Mouse (Mus musculus): ENCODE data around the gene Ripk3. TPM values are rescaled to one million over a fixed set of nuclear protein-coding genes. Genes with fewer than 3 reads are reported as not detected.

The Ripk3 gene
- total and polyA plus RNA-seq, 3 experiments: 0.15 to 2.0 TPM; not detected in 1

- Histone ChIP-seq H3K27me3 (replicated peaks) (peaks cover 26% of the 10 kb centered on the region), H3K9ac (ENCODE audit: insufficient read depth, low read depth) (no peak overlapping the region), H3K79me2 (replicated peaks; ENCODE audit: control insufficient read depth, extremely low read depth, insufficient read depth, poor library complexity, severe bottlenecking) (no peaks in the 10 kb centered on the region), H3K9me3 (replicated peaks; ENCODE audit: low read length) (no peaks in the 10 kb centered on the region), H3K4me1 (ENCODE audit: control insufficient read depth in 1 of 2, insufficient read depth in 2 of 2) (peaks cover 0 to 7% of the 10 kb centered on the region in 2 experiments; a peak in 2 of 4 replicates), H3K27ac (ENCODE audit: insufficient read depth, low read depth) (no peak overlapping the region), H3K4me2 (ENCODE audit: insufficient read depth, low read depth, poor library complexity, severe bottlenecking) (no peak overlapping the region), H3K4me3 (replicated peaks in 1 of 3; ENCODE audit: low read depth in 2 of 3, low read length in 2 of 3, poor library complexity in 1 of 3) (no peak overlapping the region), H3K36me3 (replicated peaks in 1 of 2; ENCODE audit: control insufficient read depth in 1 of 2, insufficient read depth in 1 of 2, low read length in 1 of 2) (no peaks in the 10 kb centered on the region)
- no peak for DNase-seq (ENCODE audit: extremely low read depth)
- dilution Hi-C loops (cut with MboI; ENCODE audit: extremely low pct_ligation_motif_present, extremely low pct_unique_long_range_greater_than_20kb, low sequenced_read_pairs) (no loop called here), in situ Hi-C loops (cut with MboI; ENCODE audit: low pct_ligation_motif_present, low pct_unique_long_range_greater_than_20kb, low sequenced_read_pairs) (no loop called here)
- no peak for TF ChIP-seq NRF1 (IDR thresholded peaks at IDR 0.05; ENCODE audit: low read depth, low read length)
- TF ChIP-seq EP300 (IDR thresholded peaks at IDR 0.05; ENCODE audit: low read length): no peak
- TF ChIP-seq UBTF (IDR thresholded peaks at IDR 0.05; ENCODE audit: low read depth, low read length): no peak
- TF ChIP-seq CHD1 (IDR thresholded peaks at IDR 0.05; ENCODE audit: low read depth, low read length): no peak
- TF ChIP-seq MAZ (IDR thresholded peaks at IDR 0.05; ENCODE audit: low read depth, low read length): no peak
- no peak for TF ChIP-seq ZC3H11A (IDR thresholded peaks at IDR 0.05; ENCODE audit: low read depth, low read length)
- TF ChIP-seq IRF4 (IDR thresholded peaks at IDR 0.05; ENCODE audit: low read depth, low read length): no peak
- TF ChIP-seq E2F4 (IDR thresholded peaks at IDR 0.05; ENCODE audit: insufficient replicate concordance, low read depth, low read length): no peak
- no peak for TF ChIP-seq GABPA (IDR thresholded peaks at IDR 0.05; ENCODE audit: insufficient replicate concordance, low read depth, low read length)
- no peak for TF ChIP-seq KAT2A (IDR thresholded peaks at IDR 0.05; ENCODE audit: insufficient replicate concordance, low read length)
- TF ChIP-seq ZNF384 (IDR thresholded peaks at IDR 0.05; ENCODE audit: low read depth, low read length): no peak
- TF ChIP-seq PAX5 (IDR thresholded peaks at IDR 0.05; ENCODE audit: low read length): no peak
Measured at GRCm38 (mm10) chr14:55826551-55827340, 38.1 kb upstream of the Ripk3 start.

- Histone ChIP-seq H3K27me3 (replicated peaks) (peaks cover 22% of the 10 kb centered on the region), H3K4me3 (replicated peaks in 1 of 3; ENCODE audit: low read depth in 2 of 3, low read length in 2 of 3, poor library complexity in 1 of 3) (no peak overlapping the region), H3K79me2 (replicated peaks; ENCODE audit: control insufficient read depth, extremely low read depth, insufficient read depth, poor library complexity, severe bottlenecking) (no peaks in the 10 kb centered on the region), H3K4me2 (ENCODE audit: insufficient read depth, low read depth, poor library complexity, severe bottlenecking) (no peak overlapping the region), H3K36me3 (replicated peaks in 1 of 2; ENCODE audit: control insufficient read depth in 1 of 2, insufficient read depth in 1 of 2, low read length in 1 of 2) (no peaks in the 10 kb centered on the region), H3K9ac (ENCODE audit: insufficient read depth, low read depth) (no peak overlapping the region), H3K9me3 (replicated peaks; ENCODE audit: low read length) (no peaks in the 10 kb centered on the region), H3K27ac (ENCODE audit: insufficient read depth, low read depth) (no peak overlapping the region), H3K4me1 (ENCODE audit: control insufficient read depth in 1 of 2, insufficient read depth in 2 of 2) (peaks cover 0 to 7% of the 10 kb centered on the region in 2 experiments; a peak in 2 of 4 replicates)
- dilution Hi-C loops (cut with MboI; ENCODE audit: extremely low pct_ligation_motif_present, extremely low pct_unique_long_range_greater_than_20kb, low sequenced_read_pairs) (no loop called here), in situ Hi-C loops (cut with MboI; ENCODE audit: low pct_ligation_motif_present, low pct_unique_long_range_greater_than_20kb, low sequenced_read_pairs) (no loop called here)
- no peak for TF ChIP-seq EP300 (IDR thresholded peaks at IDR 0.05; ENCODE audit: low read length)
- TF ChIP-seq MYC (IDR thresholded peaks at IDR 0.05; ENCODE audit: low read depth, low read length): no peak
- DNase-seq (ENCODE audit: extremely low read depth): no peak
Measured at GRCm38 (mm10) chr14:55826142-55826541, 37.5 kb upstream of the Ripk3 start.
